Mouse (Mus musculus) CD4-positive, CD25-positive, alpha-beta regulatory T cell (primary cell): ENCODE data around the gene Serbp1. TPM values are rescaled to one million over a fixed set of nuclear protein-coding genes. Genes with fewer than 3 reads are reported as not detected.

Experiments
- polyA plus RNA-seq: library from polyadenylated mRNA; unstranded; fragments of 100-300 nt; shearing (Covaris generic); gene quantifications from one replicate; pipeline ENCODE4 v1.2.1, GENCODE M21; 2017

The Serbp1 gene
- 479 TPM for polyA plus RNA-seq

GRCm38 (mm10) chr6:67237977-67238376 lies at the start of gene Serbp1:
TSS of gene Serbp1 (plus strand) at chr6:67238176.

Other genes starting within 250 kb of the Serbp1 start
- gene Gadd45a, start 200.7 kb upstream of the Serbp1 start, polyA plus RNA-seq = 21.3 TPM
- gene Il12rb2, start 138.0 kb downstream of the Serbp1 start, polyA plus RNA-seq = 0.18 TPM